Mouse (Mus musculus): Measurements from ENCODE around the gene Tfr2.

Tfr2 gene

DNA sequence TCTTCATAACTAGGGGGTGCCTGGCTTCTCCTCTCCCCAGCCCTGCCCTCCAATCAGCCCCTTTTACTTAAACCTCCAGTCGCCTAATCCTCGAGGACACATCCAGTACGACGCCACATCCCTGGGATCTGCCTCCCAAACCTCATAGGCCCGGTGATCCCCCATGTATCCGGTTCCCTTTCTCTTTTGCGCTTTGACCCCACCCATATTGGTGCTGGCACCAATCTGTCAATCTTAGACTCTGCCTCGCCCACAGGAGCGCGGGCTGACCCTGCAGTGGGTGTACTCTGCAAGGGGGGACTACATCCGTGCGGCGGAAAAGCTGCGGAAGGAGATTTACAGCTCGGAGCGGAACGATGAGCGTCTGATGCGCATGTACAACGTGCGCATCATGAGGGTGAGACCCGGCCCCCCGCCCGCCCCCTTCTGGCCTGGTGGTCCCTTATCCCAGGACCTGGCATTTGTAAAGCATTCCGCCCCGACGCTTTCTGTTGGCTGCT, 14.1 kb downstream of the Tfr2 start:
- WGBS = 20% methylated on average over 27 of the region's 27 CpGs

GRCm38 (mm10) chr5:137584976-137585375, 15.3 kb downstream of the Tfr2 start:
- 31% methylated on average over 8 of the region's 8 CpGs for WGBS

DNA sequence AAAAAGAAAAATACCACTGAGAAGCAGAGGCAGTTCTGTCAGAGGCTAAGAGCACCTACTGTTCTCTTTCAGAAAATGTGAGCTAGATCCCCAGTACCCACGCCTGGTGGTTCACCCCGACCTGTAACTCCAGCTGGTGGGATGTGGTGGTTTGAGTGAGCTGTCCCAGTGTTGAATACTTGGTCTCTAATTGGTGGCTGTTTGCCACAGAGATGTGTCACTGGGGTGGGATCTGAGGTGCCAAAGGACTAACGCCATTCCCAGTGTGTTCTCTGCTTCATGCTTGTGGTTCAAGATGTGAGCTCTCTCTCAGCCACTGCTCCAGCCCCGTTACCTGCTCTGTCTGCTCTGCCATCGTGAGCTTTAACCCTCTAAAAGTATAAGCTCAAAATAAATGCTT, 20.9 kb downstream of the Tfr2 start:
- WGBS = 84% methylated on average over 5 of the region's 5 CpGs

GRCm38 (mm10) chr5:137595921-137596320, 26.3 kb downstream of the Tfr2 start:
- WGBS = 85% methylated on average over 7 of the region's 7 CpGs

GRCm38 (mm10) chr5:137596601-137597261, 27.1 kb downstream of the Tfr2 start:
- WGBS = 46% methylated on average over 29 of the region's 30 CpGs

DNA sequence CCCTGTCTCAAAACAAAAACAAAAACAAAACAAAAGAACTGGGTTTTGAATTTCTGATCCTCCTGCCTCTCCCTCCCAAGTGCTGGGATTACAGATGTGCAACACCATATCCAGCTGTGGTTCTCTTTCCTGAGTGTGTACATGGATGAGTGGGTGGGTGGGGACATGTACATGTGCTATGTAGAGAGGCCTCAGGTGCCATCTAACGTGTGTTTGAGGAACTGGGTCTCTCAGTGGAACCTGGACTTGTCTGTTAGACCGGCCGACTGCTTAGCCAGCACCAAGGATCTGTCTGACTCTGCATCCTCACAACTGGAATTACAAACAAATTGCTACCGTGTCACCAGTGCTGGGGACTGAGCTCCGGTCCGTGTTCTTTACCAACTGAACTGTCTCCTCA, 28.0 kb downstream of the Tfr2 start:
- 94% methylated on average over 6 of the region's 6 CpGs for WGBS

DNA sequence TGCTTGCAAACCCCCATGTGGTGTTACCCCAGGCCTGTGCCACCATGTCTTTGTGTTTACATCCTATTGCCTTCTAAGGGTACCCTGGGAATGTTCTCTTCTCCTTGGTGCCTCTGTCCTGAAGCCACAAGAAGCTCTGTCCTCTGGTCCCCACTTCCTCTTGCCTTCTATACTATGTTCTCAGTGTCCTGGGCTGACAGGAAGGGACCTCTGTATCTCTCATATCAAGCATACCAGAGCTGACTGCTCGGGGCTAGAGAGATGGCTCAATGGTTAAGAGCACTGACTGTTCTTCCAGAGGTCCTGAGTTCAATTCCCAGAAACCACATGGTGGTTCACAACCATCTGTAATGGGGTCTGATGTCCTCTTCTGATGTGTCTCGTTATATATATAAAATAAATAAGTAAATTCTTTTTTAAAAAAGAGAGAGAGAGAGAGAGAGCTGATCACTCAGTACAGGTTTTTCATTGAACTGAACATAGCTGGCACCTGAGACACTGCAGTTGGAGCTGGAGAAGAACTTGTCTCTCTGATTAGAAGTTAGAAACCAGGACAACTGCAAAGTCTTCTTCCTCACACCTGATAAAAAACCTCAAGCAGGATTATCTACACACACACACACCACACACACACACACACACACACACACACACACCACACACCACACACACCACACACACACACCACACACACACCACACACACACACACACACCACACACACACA, 28.6 kb downstream of the Tfr2 start:
- 80% methylated on average over 2 of the region's 2 CpGs for WGBS

DNA sequence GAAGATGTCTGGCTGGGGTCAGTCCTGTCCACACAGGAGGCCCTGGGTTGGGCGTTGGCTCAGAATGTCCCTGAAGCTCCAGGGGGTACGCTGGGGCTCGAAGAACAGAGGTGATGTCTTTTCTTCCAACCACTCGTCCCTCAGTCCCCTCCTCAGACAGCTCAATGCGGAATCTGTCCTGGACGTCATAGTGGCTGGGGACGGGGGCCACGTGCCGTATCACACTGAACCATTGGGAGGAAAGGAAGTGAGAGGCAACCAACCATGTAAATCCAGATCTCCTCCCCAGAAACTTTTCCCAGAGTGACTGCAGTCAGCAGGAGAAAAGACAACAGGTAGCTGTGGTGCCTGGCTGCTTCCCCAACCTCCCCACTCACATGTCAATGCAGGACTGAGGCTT, 30.0 kb downstream of the Tfr2 start:
- WGBS = 44% methylated on average over 9 of the region's 9 CpGs

DNA sequence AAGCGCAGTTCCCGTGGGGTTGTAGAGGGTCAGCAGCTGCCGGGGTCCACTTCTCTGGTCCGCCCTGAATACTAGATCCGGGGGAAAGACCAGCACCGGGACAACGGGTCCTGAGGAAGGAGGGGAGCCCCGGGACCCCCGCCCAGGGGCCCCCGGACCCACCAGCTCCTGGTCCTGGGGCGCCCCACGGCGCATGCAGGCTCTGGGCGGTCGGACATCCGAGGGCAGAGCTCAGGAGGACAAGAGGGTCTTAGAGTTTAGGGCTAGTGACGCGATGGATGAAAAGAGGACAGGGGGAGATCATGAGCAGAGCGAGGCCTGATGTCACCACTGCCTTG, 30.6 kb downstream of the Tfr2 start:
- WGBS = 1% methylated on average over 19 of the region's 19 CpGs

- under 1% methylated on average over 41 of the region's 41 CpGs for WGBS
Observed at GRCm38 (mm10) chr5:137600619-137601364, 31.2 kb downstream of the Tfr2 start, which contains the start of gene Mospd3. Gene Mospd3, minus strand, starts transcription at chr5:137601058.

DNA sequence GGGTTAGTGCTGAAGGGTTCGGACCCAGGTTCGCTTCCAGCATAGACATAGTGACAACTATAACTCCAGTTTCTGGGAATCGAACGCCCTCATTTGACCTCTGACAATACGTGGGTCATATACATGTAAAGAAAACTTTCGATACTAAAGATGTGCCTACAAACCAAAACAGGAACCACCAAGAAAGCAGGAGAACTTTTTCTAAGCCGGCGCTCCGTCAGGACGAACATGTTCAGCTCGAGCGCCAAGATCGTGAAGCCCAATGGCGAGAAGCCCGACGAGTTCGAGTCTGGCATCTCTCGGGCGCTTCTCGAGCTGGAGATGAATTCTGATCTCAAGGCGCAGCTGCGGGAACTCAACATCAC, 31.7 kb downstream of the Tfr2 start:
- under 1% methylated on average over 22 of the region's 22 CpGs for WGBS

GRCm38 (mm10) chr5:137607860-137608653, 38.4 kb downstream of the Tfr2 start:
- WGBS = 28% methylated on average over 26 of the region's 26 CpGs

- WGBS = 40% methylated on average over 23 of the region's 23 CpGs
Observed at GRCm38 (mm10) chr5:137608654-137609190, 39.1 kb downstream of the Tfr2 start.

- 74% methylated on average over 3 of the region's 3 CpGs for WGBS
Observed at GRCm38 (mm10) chr5:137609292-137609691, 39.7 kb downstream of the Tfr2 start.

GRCm38 (mm10) chr5:137610056-137610455, 40.4 kb downstream of the Tfr2 start:
- 84% methylated on average over 4 of the region's 4 CpGs for WGBS

GRCm38 (mm10) chr5:137610548-137611244, 41.1 kb downstream of the Tfr2 start:
- WGBS = 46% methylated on average over 12 of the region's 12 CpGs

DNA sequence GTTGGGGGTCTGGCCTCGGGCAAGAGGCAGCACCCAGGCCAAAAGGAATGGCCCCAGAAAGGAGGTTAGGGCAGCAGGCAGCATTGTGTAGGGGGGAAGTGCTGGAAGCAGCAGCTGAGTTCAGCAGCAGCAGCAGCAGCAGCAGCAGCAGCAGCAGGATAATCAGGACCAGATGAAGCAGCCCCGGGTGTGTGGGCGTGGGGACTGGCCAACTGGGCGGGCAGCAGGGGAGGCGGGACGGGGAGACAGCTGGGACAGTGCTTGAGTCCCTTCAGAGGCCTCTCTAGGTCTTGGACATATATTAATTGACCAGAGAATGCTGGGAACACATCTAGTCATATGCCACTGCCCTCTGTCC, 41.6 kb downstream of the Tfr2 start:
- WGBS = 35% methylated on average over 6 of the region's 6 CpGs

DNA sequence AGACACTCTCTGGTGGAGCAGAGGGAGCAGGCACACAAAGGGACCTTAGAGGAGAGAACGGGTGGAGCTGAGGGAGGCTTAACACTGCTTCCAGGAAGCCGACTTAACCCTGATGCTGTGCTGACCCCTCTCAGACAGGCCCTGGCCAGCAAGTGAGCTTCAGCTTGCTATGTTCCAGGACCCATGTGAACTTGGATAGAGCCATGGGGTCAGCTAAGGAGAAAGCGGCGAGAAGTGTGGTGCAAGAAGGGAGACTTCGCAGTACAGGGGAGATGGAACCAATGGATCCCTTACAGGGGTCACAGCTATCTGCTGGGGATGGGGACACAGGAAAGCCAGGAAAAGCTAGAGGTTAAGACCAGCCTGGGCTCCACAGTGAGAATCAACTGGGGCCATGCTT, 43.4 kb downstream of the Tfr2 start:
- 75% methylated on average over 5 of the region's 5 CpGs for WGBS

- 76% methylated on average over 11 of the region's 11 CpGs for WGBS
Observed at GRCm38 (mm10) chr5:137613550-137613949, 43.9 kb downstream of the Tfr2 start, which contains the start of gene Pcolce. Gene Pcolce, minus strand, starts transcription at chr5:137613784.

DNA sequence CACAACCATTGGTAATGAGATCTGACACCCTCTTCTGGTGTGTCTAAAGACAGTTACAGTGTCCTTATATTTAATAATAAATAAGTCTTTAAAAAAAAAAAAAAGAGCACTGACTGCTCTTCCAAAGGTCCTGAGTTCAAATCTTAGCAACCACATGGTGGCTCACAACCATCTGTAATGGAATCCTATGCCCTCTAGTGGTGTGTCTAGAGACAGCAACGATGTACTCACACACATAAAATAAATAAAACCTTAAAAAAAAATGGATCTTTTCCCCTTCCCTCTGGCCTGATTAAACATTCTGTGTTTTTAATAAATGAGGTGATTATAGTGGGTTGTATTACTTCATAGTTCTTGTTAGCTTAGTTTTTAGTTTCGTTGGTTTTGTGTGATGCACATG, 45.3 kb downstream of the Tfr2 start:
- 94% methylated on average over 2 of the region's 2 CpGs for WGBS

DNA sequence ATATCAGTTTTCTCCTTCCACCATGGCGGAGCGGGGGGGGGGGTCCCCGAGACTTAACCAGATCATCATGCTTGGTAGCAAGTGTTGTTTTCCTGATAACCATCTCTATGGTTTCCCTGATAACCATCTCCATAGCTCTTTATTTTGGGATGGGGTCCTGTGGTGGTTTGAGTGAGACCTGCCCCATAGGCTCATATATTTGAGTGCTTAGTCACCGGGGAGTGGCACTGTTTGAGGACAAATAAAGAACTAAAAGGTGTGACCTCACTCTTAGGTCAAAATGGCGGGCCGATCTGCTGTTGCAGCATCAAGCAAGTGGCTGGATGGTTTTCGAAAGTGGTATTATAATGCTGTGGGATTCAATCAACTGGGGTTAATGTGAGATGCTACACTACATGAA, 45.7 kb downstream of the Tfr2 start:
- 94% methylated on average over 7 of the region's 7 CpGs for WGBS

All from cerebral cortex, adult 2 months (tissue).